Mouse (Mus musculus): ENCODE results near the gene Ovgp1. TPM values are rescaled to one million over a fixed set of nuclear protein-coding genes. Genes with fewer than 3 reads are reported as not detected.
"Not testable (repeated sequence)": the region's sequence is repeated elsewhere in the genome, so short reads cannot be mapped to it uniquely, and the experiment has no call there.

Ovgp1 gene
- polyA plus RNA-seq, 1 experiment from 2014 or later: 1.6 TPM

DNA sequence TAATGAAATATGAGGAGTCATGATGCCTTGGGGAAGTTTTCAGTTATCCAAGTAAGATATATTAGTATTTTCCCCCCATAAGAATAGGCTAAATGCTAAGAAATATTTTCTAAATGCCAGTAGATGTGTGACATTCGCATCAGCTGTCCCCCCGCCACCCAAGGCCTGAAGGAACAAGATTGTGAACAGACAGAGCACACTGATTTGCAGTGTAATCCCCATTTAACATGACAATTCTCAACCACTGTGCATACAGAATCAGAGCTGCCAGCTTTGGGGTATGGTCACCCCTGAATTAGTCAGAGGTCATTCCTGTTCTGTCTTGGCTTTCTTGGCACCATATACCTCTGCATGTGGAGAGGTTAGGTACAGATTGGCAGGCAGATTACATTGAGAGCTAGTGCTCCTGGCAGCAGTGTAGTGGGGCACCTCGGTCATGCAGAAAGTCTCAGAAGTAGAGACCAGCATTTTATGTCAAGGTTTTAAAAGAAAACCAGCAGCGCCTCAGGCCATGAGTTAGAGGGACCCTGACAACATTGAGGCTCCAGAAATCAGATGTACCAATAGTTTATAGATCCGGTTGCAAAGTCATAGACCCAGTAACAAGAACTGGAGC, 1.6 kb upstream of the Ovgp1 start:
- WGBS: 82% methylated on average over 5 of the region's 5 CpGs
- no peak overlapping the region for H3K4me3 ChIP-seq (ENCODE audit: low read length)
- H3K9me3 ChIP-seq (replicated peaks; ENCODE audit: control insufficient read depth, low read length): no peaks in the 10 kb centered on the region
- ATAC-seq (replicated peaks; ENCODE audit: extremely low read depth, insufficient read depth, low FRiP score): no peak
- no peak overlapping the region for H3K4me2 ChIP-seq (ENCODE audit: low read depth, low read length)
- no peaks in the 10 kb centered on the region for H3K27me3 ChIP-seq (ENCODE audit: control insufficient read depth, insufficient read depth, low read length)
- no peak overlapping the region for H3K9ac ChIP-seq (ENCODE audit: low read length)
- H3K27ac ChIP-seq (ENCODE audit: low read length): no peak overlapping the region
- H3K4me1 ChIP-seq (ENCODE audit: control insufficient read depth, insufficient read depth, low read length): no peaks in the 10 kb centered on the region
- H3K36me3 ChIP-seq (ENCODE audit: control insufficient read depth, insufficient read depth): peaks cover 25% of the 10 kb centered on the region

DNA sequence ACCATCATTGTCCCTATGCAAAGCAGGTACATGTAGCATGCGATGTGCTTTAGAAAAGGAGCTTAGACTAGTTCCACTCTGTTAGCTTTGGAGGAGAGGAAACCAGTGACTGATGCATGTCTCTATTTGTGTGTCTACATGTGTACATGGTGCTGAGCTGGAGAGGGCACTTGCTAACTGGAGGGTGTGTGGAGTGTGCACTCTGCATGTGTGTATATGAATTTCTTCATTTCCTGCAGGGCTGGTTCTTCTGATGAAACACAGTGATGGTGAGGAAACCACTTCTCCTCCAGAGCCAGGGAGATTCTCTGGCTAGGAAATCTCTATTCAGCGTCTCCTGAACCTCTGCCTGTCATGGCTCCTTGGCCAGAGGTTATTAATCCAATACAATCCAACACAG, 663 bp downstream of the Ovgp1 start:
- 79% methylated on average over 2 of the region's 2 CpGs for WGBS
- no peak for ATAC-seq (replicated peaks; ENCODE audit: extremely low read depth, insufficient read depth, low FRiP score)
- Histone ChIP-seq H3K4me1 (ENCODE audit: control insufficient read depth, insufficient read depth, low read length) (no peaks in the 10 kb centered on the region), H3K4me3 (ENCODE audit: low read length) (no peak overlapping the region), H3K27ac (ENCODE audit: low read length) (no peak overlapping the region), H3K9ac (ENCODE audit: low read length) (no peak overlapping the region), H3K9me3 (replicated peaks; ENCODE audit: control insufficient read depth, low read length) (no peaks in the 10 kb centered on the region), H3K36me3 (ENCODE audit: control insufficient read depth, insufficient read depth) (peaks cover 6% of the 10 kb centered on the region), H3K27me3 (ENCODE audit: control insufficient read depth, insufficient read depth, low read length) (no peaks in the 10 kb centered on the region), H3K4me2 (ENCODE audit: low read depth, low read length) (no peak overlapping the region)

DNA sequence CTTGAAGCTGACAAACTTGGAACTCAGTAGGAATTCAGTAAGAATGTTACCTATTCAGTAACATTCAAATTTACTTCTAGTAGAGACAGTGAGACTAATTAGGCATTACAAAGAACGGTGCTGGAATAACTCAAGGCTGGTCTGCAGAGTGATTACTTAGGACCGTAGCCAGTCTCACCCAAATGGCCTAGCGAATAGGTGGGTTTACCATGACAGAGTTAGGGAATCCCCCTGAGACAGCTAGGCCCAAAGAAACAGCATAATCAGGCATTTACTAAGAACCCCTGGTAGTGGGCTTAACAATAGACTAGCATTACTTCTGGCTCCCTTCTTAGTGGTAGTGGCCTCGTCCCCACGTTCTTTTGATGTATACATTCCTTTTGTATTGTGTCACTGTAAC, 16.1 kb downstream of the Ovgp1 start:
- H3K9ac ChIP-seq (ENCODE audit: low read length); H3K4me2 ChIP-seq (ENCODE audit: low read depth, low read length); H3K27ac ChIP-seq (ENCODE audit: low read length); ATAC-seq (replicated peaks; ENCODE audit: extremely low read depth, insufficient read depth, low FRiP score); H3K4me3 ChIP-seq (ENCODE audit: low read length); H3K27me3 ChIP-seq (ENCODE audit: control insufficient read depth, insufficient read depth, low read length); H3K9me3 ChIP-seq (replicated peaks; ENCODE audit: control insufficient read depth, low read length); H3K36me3 ChIP-seq (ENCODE audit: control insufficient read depth, insufficient read depth); H3K4me1 ChIP-seq (ENCODE audit: control insufficient read depth, insufficient read depth, low read length): not testable (repeated sequence)
- 64% methylated on average over 5 of the region's 5 CpGs for WGBS

DNA sequence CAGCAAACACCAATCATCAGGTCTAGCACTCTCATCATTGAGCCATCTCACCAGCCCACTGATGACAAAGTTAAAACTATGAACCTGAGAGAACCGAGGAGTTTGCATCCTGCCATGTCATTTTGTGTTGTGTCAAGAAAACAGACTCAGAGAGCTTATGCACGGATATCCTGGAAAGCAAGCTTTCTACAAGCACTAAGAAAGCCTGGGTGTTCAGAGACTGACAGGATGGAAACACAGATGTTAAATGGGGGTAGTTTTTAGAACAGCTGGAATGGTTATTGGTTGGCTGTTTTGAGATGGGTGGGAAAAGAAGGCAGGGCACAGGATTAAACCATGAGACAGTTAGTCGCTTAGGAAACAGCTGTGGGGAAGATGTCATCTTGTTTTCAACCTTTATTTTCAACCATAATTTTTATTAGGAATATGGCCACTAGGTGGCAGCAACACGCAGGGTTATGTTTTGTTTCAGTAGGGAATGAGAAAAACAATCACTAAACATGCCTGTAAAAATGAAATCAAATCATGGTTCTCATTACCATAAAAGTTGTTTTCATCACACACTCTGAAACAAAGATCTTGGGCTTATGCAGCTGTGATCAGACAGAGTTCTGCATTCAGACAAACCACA, 18.3 kb downstream of the Ovgp1 start:
- H3K27ac ChIP-seq (ENCODE audit: low read length): no peak overlapping the region
- no peaks in the 10 kb centered on the region for H3K27me3 ChIP-seq (ENCODE audit: control insufficient read depth, insufficient read depth, low read length)
- 23% methylated on average over 4 of the region's 4 CpGs for WGBS
- ATAC-seq (replicated peaks; ENCODE audit: extremely low read depth, insufficient read depth, low FRiP score): no peak
- no peak overlapping the region for H3K4me3 ChIP-seq (ENCODE audit: low read length)
- H3K4me2 ChIP-seq (ENCODE audit: low read depth, low read length): no peak overlapping the region
- no peaks in the 10 kb centered on the region for H3K36me3 ChIP-seq (ENCODE audit: control insufficient read depth, insufficient read depth)
- H3K4me1 ChIP-seq (ENCODE audit: control insufficient read depth, insufficient read depth, low read length): no peaks in the 10 kb centered on the region
- H3K9me3 ChIP-seq (replicated peaks; ENCODE audit: control insufficient read depth, low read length): no peaks in the 10 kb centered on the region
- no peak overlapping the region for H3K9ac ChIP-seq (ENCODE audit: low read length)

DNA sequence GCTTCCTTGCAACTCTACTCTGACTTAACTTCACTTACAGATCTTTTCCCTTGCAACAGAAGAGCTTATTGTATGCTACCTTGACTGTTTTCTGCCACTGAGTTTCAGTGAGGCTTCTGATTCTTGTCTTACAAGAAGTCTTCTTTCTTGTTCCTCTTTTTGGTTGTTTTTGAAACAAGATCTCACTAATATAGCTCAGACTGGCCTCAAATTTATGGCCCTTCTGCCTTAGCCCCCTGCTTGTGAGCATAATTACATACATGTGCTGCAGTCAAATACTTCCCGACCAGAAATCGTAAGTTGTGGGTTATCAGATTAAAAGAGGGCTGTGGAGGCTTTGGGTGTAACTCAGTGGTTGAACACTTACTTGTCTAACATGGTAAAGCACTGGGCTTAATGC, 21.2 kb downstream of the Ovgp1 start:
- H3K9ac ChIP-seq (ENCODE audit: low read length): no peak overlapping the region
- H3K36me3 ChIP-seq (ENCODE audit: control insufficient read depth, insufficient read depth): no peaks in the 10 kb centered on the region
- H3K9me3 ChIP-seq (replicated peaks; ENCODE audit: control insufficient read depth, low read length): no peaks in the 10 kb centered on the region
- no peaks in the 10 kb centered on the region for H3K4me1 ChIP-seq (ENCODE audit: control insufficient read depth, insufficient read depth, low read length)
- H3K27ac ChIP-seq (ENCODE audit: low read length): no peak overlapping the region
- H3K4me2 ChIP-seq (ENCODE audit: low read depth, low read length): no peak overlapping the region
- WGBS: 58% methylated on average over 2 of the region's 2 CpGs
- no peak overlapping the region for H3K4me3 ChIP-seq (ENCODE audit: low read length)
- no peak for ATAC-seq (replicated peaks; ENCODE audit: extremely low read depth, insufficient read depth, low FRiP score)
- no peaks in the 10 kb centered on the region for H3K27me3 ChIP-seq (ENCODE audit: control insufficient read depth, insufficient read depth, low read length)

DNA sequence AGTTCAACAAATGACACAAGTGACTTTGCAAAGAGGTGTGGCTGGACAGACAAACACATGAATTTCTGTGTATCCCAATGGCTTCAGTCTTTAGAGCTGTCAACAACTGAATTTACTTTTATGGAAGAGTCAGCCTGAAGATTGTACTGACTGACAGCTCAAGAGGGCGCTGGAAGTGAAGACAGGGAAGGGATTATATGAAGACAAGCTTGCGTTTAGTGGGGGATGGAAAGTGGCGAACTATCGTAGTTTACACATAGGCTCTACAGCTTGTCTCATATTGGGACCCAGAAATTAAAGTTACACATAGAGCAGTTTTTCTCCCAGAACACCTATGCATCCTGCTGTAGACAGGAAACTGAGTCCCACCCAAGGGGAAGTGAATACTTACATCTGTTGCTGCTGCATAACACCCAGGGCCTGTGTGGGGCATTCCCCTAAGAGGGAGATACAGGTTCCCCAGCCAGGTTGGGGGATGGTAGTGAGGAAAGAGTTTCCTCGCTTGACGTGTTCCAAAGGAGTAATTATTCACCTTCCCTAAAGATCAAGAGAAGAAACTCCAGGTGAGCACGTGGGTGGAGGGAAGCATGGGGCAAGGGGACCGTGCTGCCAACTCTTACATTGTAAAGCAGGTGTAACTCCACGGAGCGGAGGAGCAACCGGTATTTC, 27.3 kb downstream of the Ovgp1 start:
- H3K4me1 ChIP-seq (ENCODE audit: control insufficient read depth, insufficient read depth, low read length): peaks cover 8% of the 10 kb centered on the region
- no peaks in the 10 kb centered on the region for H3K27me3 ChIP-seq (ENCODE audit: control insufficient read depth, insufficient read depth, low read length)
- H3K27ac ChIP-seq (ENCODE audit: low read length): no peak overlapping the region
- WGBS: 18% methylated on average over 11 of the region's 11 CpGs
- no peaks in the 10 kb centered on the region for H3K36me3 ChIP-seq (ENCODE audit: control insufficient read depth, insufficient read depth)
- H3K4me2 ChIP-seq (ENCODE audit: low read depth, low read length): peak overlapping the region; percentile 60
- no peaks in the 10 kb centered on the region for H3K9me3 ChIP-seq (replicated peaks; ENCODE audit: control insufficient read depth, low read length)
- H3K9ac ChIP-seq (ENCODE audit: low read length): no peak overlapping the region
- no peak for ATAC-seq (replicated peaks; ENCODE audit: extremely low read depth, insufficient read depth, low FRiP score)
- H3K4me3 ChIP-seq (ENCODE audit: low read length): peak overlapping the region; percentile 33

DNA sequence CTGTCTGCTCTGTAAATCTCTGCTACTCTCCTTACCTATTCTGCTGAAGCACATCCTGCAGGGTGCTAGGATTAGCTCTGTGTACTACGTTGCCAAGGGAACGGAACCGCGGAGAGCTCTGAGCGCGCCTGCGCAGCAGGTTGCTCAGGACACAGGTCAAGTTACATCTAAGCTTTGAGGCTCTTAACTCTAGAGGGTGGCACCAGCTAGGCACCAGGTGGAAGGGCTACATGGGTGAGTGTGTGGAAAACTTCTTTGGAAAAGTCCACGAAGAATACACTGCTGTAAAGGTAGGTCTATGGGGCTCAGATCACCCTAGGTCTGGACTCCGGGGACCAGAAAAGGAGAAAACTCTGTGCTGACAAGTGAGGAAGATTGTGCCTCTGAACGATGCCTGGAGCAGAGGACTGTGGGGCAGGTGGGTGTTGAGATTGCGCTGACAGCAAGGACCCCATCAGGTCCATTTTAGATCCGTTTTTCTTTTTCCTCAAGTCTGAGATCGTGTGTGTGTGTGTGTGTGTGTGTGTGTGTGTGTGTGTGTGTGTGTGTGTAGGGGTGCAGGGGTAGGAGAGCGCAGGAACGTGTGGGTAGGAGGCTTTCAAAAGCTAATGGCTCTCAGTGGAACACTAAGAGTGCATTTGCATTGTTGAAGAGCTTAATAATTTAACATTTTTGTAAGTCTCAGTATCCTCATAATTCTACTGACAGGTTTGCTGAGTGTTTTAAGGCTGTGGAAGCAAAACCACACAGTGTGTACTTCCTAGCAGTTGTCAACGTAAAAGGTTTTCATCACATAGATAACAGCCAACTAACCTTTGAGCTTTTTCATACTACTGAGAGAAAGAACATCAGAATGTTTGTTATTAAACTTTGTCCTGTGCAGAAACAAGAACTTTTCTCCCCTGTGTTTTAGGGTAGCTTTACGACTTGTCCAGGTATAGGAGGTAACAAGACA, 28.2 kb downstream of the Ovgp1 start:
- Histone ChIP-seq H3K27ac (ENCODE audit: low read length) (no peak overlapping the region), H3K36me3 (ENCODE audit: control insufficient read depth, insufficient read depth) (no peaks in the 10 kb centered on the region), H3K4me1 (ENCODE audit: control insufficient read depth, insufficient read depth, low read length) (peaks cover 8% of the 10 kb centered on the region), H3K4me2 (ENCODE audit: low read depth, low read length) (peak overlapping the region; percentile 60), H3K9ac (ENCODE audit: low read length) (no peak overlapping the region), H3K9me3 (replicated peaks; ENCODE audit: control insufficient read depth, low read length) (no peaks in the 10 kb centered on the region), H3K27me3 (ENCODE audit: control insufficient read depth, insufficient read depth, low read length) (no peaks in the 10 kb centered on the region), H3K4me3 (ENCODE audit: low read length) (peak overlapping the region; percentile 33)
- peak; percentile 63; the same call in 1 of the 2 replicates for ATAC-seq (replicated peaks; ENCODE audit: extremely low read depth, insufficient read depth, low FRiP score)
- 21% methylated on average over 17 of the region's 17 CpGs for WGBS

DNA sequence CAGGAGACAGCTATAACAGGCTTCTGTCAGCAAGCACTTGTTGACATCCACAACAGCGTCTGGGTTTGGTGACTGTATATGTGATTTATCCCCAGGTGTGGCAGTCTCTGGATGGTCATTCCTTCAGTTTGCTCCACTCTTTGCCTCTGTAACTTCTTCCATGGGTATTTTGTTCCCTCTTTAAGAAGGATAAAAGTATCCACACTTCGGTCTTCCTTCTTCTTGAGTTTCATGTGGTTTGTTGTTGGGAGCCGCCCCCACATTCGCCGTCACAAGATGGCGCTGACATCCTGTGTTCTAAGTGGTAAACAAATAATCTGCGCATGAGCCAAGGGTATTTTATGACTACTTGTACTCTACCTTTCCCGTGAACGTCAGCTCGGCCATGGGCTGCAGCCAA, 29.8 kb downstream of the Ovgp1 start:
- H3K4me1 ChIP-seq (ENCODE audit: control insufficient read depth, insufficient read depth, low read length); H3K9me3 ChIP-seq (replicated peaks; ENCODE audit: control insufficient read depth, low read length); H3K4me3 ChIP-seq (ENCODE audit: low read length); H3K27me3 ChIP-seq (ENCODE audit: control insufficient read depth, insufficient read depth, low read length); ATAC-seq (replicated peaks; ENCODE audit: extremely low read depth, insufficient read depth, low FRiP score); H3K27ac ChIP-seq (ENCODE audit: low read length); H3K36me3 ChIP-seq (ENCODE audit: control insufficient read depth, insufficient read depth); H3K4me2 ChIP-seq (ENCODE audit: low read depth, low read length); H3K9ac ChIP-seq (ENCODE audit: low read length): not testable (repeated sequence)
- WGBS: 52% methylated on average over 10 of the region's 10 CpGs
